In genomic region chr13:21784311-21784710, GRCm38 (mm10) we compare ENCODE assay signal across 8 mouse cellular contexts. TPM values are rescaled to one million over a fixed set of nuclear protein-coding genes. Genes with fewer than 3 reads are reported as not detected.
DNase-seq lines count a peak whose midpoint lies in the region; ATAC-seq and TF ChIP-seq lines count a peak whose summit lies in the region.

No protein-coding gene starts in this region.

- H3K79me2 ChIP-seq in CH12.LX (replicated peaks; ENCODE audit: control insufficient read depth, extremely low read depth, insufficient read depth, poor library complexity, severe bottlenecking) = no peaks in the 10 kb centered on the region

- peak overlapping the region; percentile 82 for H3K27ac ChIP-seq in heart, embryonic 11.5 days (ENCODE audit: low read depth, low read length)
- H3K27ac ChIP-seq in CH12.LX (ENCODE audit: insufficient read depth, low read depth) = peak overlapping the region; percentile 85; the same call in 1 of the 2 replicates
- H3K27ac ChIP-seq in embryonic facial prominence, embryonic 15.5 days (replicated peaks) = peak overlapping the region; percentile 86
- H3K27ac ChIP-seq in limb, embryonic 13.5 days = peak overlapping the region; percentile 87

- intact Hi-C loops in heart, postnatal 25 days (cut with DNase I) = no loop called here

- no peak for TF ChIP-seq EP300 in CH12.LX (IDR thresholded peaks at IDR 0.05; ENCODE audit: low read length)

- ATAC-seq in heart, embryonic 11.5 days (replicated peaks; ENCODE audit: insufficient number of reproducible peaks, low FRiP score, low TSS enrichment) = no peak
- ATAC-seq in embryonic facial prominence, embryonic 15.5 days (ENCODE audit: insufficient number of reproducible peaks, low FRiP score, low TSS enrichment, low read depth) = no peak
- no peak for ATAC-seq in limb, embryonic 13.5 days (ENCODE audit: low FRiP score, low read depth)

- no peak overlapping the region for H3K4me3 ChIP-seq in heart, embryonic 11.5 days (ENCODE audit: low read depth, low read length)
- no peak overlapping the region for H3K4me3 ChIP-seq in CH12.LX (replicated peaks in 1 of 3; ENCODE audit: low read depth in 2 of 3, low read length in 2 of 3, poor library complexity in 1 of 3)
- H3K4me3 ChIP-seq in embryonic facial prominence, embryonic 15.5 days (replicated peaks) = peak overlapping the region; percentile 44
- H3K4me3 ChIP-seq in limb, embryonic 13.5 days = peak overlapping the region; percentile 49

- 39% methylated on average over 6 of the region's 6 CpGs for WGBS in heart, embryonic 11.5 days (ENCODE audit: insufficient replicate concordance)
- 33% methylated on average over 6 of the region's 6 CpGs for WGBS in embryonic facial prominence, embryonic 15.5 days
- WGBS in limb, embryonic 13.5 days = 30% methylated on average over 6 of the region's 6 CpGs

- TF ChIP-seq RAD21 in CH12.LX (IDR thresholded peaks at IDR 0.05; ENCODE audit: low read depth, low read length) = no peak

- in situ Hi-C loops in CH12.LX (cut with MboI; ENCODE audit: low pct_ligation_motif_present, low pct_unique_long_range_greater_than_20kb, low sequenced_read_pairs) = no loop called here

- DNase-seq in heart, postnatal 25 days (ENCODE audit: low spot score) = no peak
- DNase-seq in CH12.LX (ENCODE audit: extremely low read depth) = peak; percentile 29
- no peak for DNase-seq in cerebellum, adult 11-12 months
- DNase-seq in cerebellum, adult 8-10 months = no peak
- DNase-seq in ovary, postnatal 14 days (ENCODE audit: low spot score) = no peak

- dilution Hi-C loops in CH12.LX (cut with MboI; ENCODE audit: extremely low pct_ligation_motif_present, extremely low pct_unique_long_range_greater_than_20kb, low sequenced_read_pairs) = no loop called here

- H3K4me1 ChIP-seq in heart, embryonic 11.5 days (ENCODE audit: control insufficient read depth, insufficient read depth, low read length) = peaks cover 13% of the 10 kb centered on the region; the same call in 1 of the 2 replicates
- H3K4me1 ChIP-seq in CH12.LX (ENCODE audit: control insufficient read depth in 1 of 2, insufficient read depth in 2 of 2) = peaks cover 0 to 33% of the 10 kb centered on the region in 2 experiments; a peak in 3 of 4 replicates
- peaks cover 46% of the 10 kb centered on the region for H3K4me1 ChIP-seq in embryonic facial prominence, embryonic 15.5 days
- H3K4me1 ChIP-seq in limb, embryonic 13.5 days = peaks cover 37% of the 10 kb centered on the region

- H3K9me3 ChIP-seq in heart, embryonic 11.5 days (replicated peaks; ENCODE audit: control insufficient read depth, low read length) = no peaks in the 10 kb centered on the region
- H3K9me3 ChIP-seq in CH12.LX (replicated peaks; ENCODE audit: low read length) = no peaks in the 10 kb centered on the region
- no peaks in the 10 kb centered on the region for H3K9me3 ChIP-seq in embryonic facial prominence, embryonic 15.5 days (replicated peaks)
- no peaks in the 10 kb centered on the region for H3K9me3 ChIP-seq in limb, embryonic 13.5 days

- peak overlapping the region; percentile 75 for H3K4me2 ChIP-seq in heart, embryonic 11.5 days
- peak overlapping the region; percentile 72 for H3K4me2 ChIP-seq in CH12.LX (ENCODE audit: insufficient read depth, low read depth, poor library complexity, severe bottlenecking)
- H3K4me2 ChIP-seq in embryonic facial prominence, embryonic 15.5 days (replicated peaks) = peak overlapping the region; percentile 65
- H3K4me2 ChIP-seq in limb, embryonic 13.5 days (replicated peaks) = peak overlapping the region; percentile 80

- no peak for TF ChIP-seq CTCF in CH12.LX (conservative IDR thresholded peaks at IDR 0.05 in 1 of 2, IDR thresholded peaks at IDR 0.05 in 1 of 2; ENCODE audit: low read depth in 2 of 2, low read length in 2 of 2)

- H3K36me3 ChIP-seq in heart, embryonic 11.5 days (ENCODE audit: control insufficient read depth, insufficient read depth, low read length) = no peaks in the 10 kb centered on the region
- H3K36me3 ChIP-seq in CH12.LX (replicated peaks in 1 of 2; ENCODE audit: control insufficient read depth in 1 of 2, insufficient read depth in 1 of 2, low read length in 1 of 2) = no peaks in the 10 kb centered on the region
- H3K36me3 ChIP-seq in embryonic facial prominence, embryonic 15.5 days = no peaks in the 10 kb centered on the region
- H3K36me3 ChIP-seq in limb, embryonic 13.5 days = no peaks in the 10 kb centered on the region

- peak overlapping the region; percentile 71 for H3K9ac ChIP-seq in heart, embryonic 11.5 days (ENCODE audit: low read depth, low read length)
- H3K9ac ChIP-seq in CH12.LX (ENCODE audit: insufficient read depth, low read depth) = peak overlapping the region; percentile 37
- no peak overlapping the region; the same call in 1 of the 2 replicates for H3K9ac ChIP-seq in embryonic facial prominence, embryonic 15.5 days
- peak overlapping the region; percentile 77 for H3K9ac ChIP-seq in limb, embryonic 13.5 days

- TF ChIP-seq POLR2A in CH12.LX (IDR thresholded peaks at IDR 0.05; ENCODE audit: low read depth, low read length) = no peak

- H3K27me3 ChIP-seq in heart, embryonic 11.5 days (ENCODE audit: control insufficient read depth, insufficient read depth, low read length) = no peaks in the 10 kb centered on the region
- no peaks in the 10 kb centered on the region for H3K27me3 ChIP-seq in CH12.LX (replicated peaks)
- H3K27me3 ChIP-seq in embryonic facial prominence, embryonic 15.5 days = no peaks in the 10 kb centered on the region
- H3K27me3 ChIP-seq in limb, embryonic 13.5 days = no peaks in the 10 kb centered on the region

TF ChIP-seq in CH12.LX, 34 proteins besides CTCF, POLR2A, EP300 and RAD21 (continues in another document):
- TF ChIP-seq JUND (conservative IDR thresholded peaks at IDR 0.05; ENCODE audit: low read depth, low read length) (no peak), ZKSCAN1 (IDR thresholded peaks at IDR 0.05; ENCODE audit: borderline replicate concordance, low read depth, low read length) (no peak), UBTF (IDR thresholded peaks at IDR 0.05; ENCODE audit: low read depth, low read length) (no peak), NRF1 (IDR thresholded peaks at IDR 0.05; ENCODE audit: low read depth, low read length) (no peak), ZC3H11A (IDR thresholded peaks at IDR 0.05; ENCODE audit: low read depth, low read length) (no peak), KAT2A (IDR thresholded peaks at IDR 0.05; ENCODE audit: insufficient replicate concordance, low read length) (no peak), MXI1 (IDR thresholded peaks at IDR 0.05; ENCODE audit: low read depth, low read length) (no peak), MEF2A (IDR thresholded peaks at IDR 0.05; ENCODE audit: borderline replicate concordance, low read depth, low read length) (no peak), JUN (IDR thresholded peaks at IDR 0.05; ENCODE audit: insufficient read depth, low read depth, low read length) (no peak), PAX5 (IDR thresholded peaks at IDR 0.05; ENCODE audit: low read length) (no peak), HCFC1 (IDR thresholded peaks at IDR 0.05; ENCODE audit: low read depth, low read length) (no peak), BHLHE40 (IDR thresholded peaks at IDR 0.05; ENCODE audit: low read depth, low read length) (no peak)

RNA-seq across cellular contexts. Expression of gene Hist1h3i, which starts 1.1 kb away (rescaled TPM):
- polyA plus RNA-seq in heart, embryonic 11.5 days (2014; fragmentation: Nextera tagmentation; extraction: Ambion mirVana) = 107 and 123 TPM in 2 replicates
- total RNA-seq in heart, postnatal 25 days (2021) = 10 to 100 TPM; 21.5 to 29.2 TPM
- total RNA-seq in CH12.LX (2012; rRNA removed) (797 and 828 TPM in 2 replicates), CH12.LX (2014; rRNA removed) (7.7 and 21.2 TPM in 2 replicates)
- polyA plus RNA-seq in CH12.LX (2012; ENCODE audit: insufficient read length, low read depth) = 2.0 and 14.3 TPM in 2 replicates
- polyA plus RNA-seq in embryonic facial prominence, embryonic 15.5 days (2015; fragmentation: Nextera tagmentation; extraction: Ambion mirVana) = 86.2 and 99.0 TPM in 2 replicates
- 133 and 146 TPM in 2 replicates for polyA plus RNA-seq in limb, embryonic 13.5 days (2015; fragmentation: Nextera tagmentation; extraction: Ambion mirVana)

RNA-seq across cellular contexts. Expression of gene Hist1h2an, which starts 2.7 kb away (rescaled TPM):
- polyA plus RNA-seq in heart, embryonic 11.5 days (2014; fragmentation: Nextera tagmentation; extraction: Ambion mirVana) = 3.3 and 6.2 TPM in 2 replicates
- under 1 TPM; 0.84 to 0.94 TPM for total RNA-seq in heart, postnatal 25 days (2021)
- total RNA-seq in CH12.LX (2012; rRNA removed) (792 and 1,025 TPM in 2 replicates), CH12.LX (2014; rRNA removed) (3.0 and 4.7 TPM in 2 replicates)
- 7.1 TPM in 1 of 2 replicates, not detected in the other for polyA plus RNA-seq in CH12.LX (2012; ENCODE audit: insufficient read length, low read depth)
- 2.5 and 10.7 TPM in 2 replicates for polyA plus RNA-seq in embryonic facial prominence, embryonic 15.5 days (2015; fragmentation: Nextera tagmentation; extraction: Ambion mirVana)
- polyA plus RNA-seq in limb, embryonic 13.5 days (2015; fragmentation: Nextera tagmentation; extraction: Ambion mirVana) = 6.8 and 17.0 TPM in 2 replicates

RNA-seq across cellular contexts. Expression of gene Hist1h2bp, which starts 3.0 kb away (rescaled TPM):
- polyA plus RNA-seq in heart, embryonic 11.5 days (2014; fragmentation: Nextera tagmentation; extraction: Ambion mirVana) = 1.5 TPM in 1 of 2 replicates, not detected in the other
- 1 to 10 TPM; 6.4 to 6.8 TPM for total RNA-seq in heart, postnatal 25 days (2021)
- total RNA-seq in CH12.LX (2012; rRNA removed) = 476 and 510 TPM in 2 replicates
- total RNA-seq in CH12.LX (2014; rRNA removed) = 2.7 and 3.6 TPM in 2 replicates
- 0.60 and 1.3 TPM in 2 replicates for polyA plus RNA-seq in CH12.LX (2012; ENCODE audit: insufficient read length, low read depth)
- polyA plus RNA-seq in embryonic facial prominence, embryonic 15.5 days (2015; fragmentation: Nextera tagmentation; extraction: Ambion mirVana) = 1.0 and 2.8 TPM in 2 replicates
- 3.3 TPM in 2 replicates for polyA plus RNA-seq in limb, embryonic 13.5 days (2015; fragmentation: Nextera tagmentation; extraction: Ambion mirVana)

RNA-seq across cellular contexts. Expression of gene Hist1h1b, which starts 3.9 kb away (rescaled TPM):
- polyA plus RNA-seq in heart, embryonic 11.5 days (2014; fragmentation: Nextera tagmentation; extraction: Ambion mirVana) = 5.9 and 10.8 TPM in 2 replicates
- total RNA-seq in heart, postnatal 25 days (2021) = 1 to 10 TPM; 8.0 to 9.9 TPM
- total RNA-seq in CH12.LX (2012; rRNA removed) = 1,032 and 1,397 TPM in 2 replicates
- total RNA-seq in CH12.LX (2014; rRNA removed) = 12.2 and 16.6 TPM in 2 replicates
- polyA plus RNA-seq in CH12.LX (2012; ENCODE audit: insufficient read length, low read depth) = 0.71 and 1.9 TPM in 2 replicates
- 16.8 and 19.6 TPM in 2 replicates for polyA plus RNA-seq in embryonic facial prominence, embryonic 15.5 days (2015; fragmentation: Nextera tagmentation; extraction: Ambion mirVana)
- polyA plus RNA-seq in limb, embryonic 13.5 days (2015; fragmentation: Nextera tagmentation; extraction: Ambion mirVana) = 25.1 TPM in 2 replicates

RNA-seq across cellular contexts. Expression of gene Hist1h2bq, which starts 25.7 kb away (rescaled TPM):
- polyA plus RNA-seq in heart, embryonic 11.5 days (2014; fragmentation: Nextera tagmentation; extraction: Ambion mirVana) = 9.4 and 11.6 TPM in 2 replicates
- 10 to 100 TPM; 35.4 to 36.4 TPM for total RNA-seq in heart, postnatal 25 days (2021)
- total RNA-seq in CH12.LX (2012; rRNA removed) (1,881 and 2,257 TPM in 2 replicates), CH12.LX (2014; rRNA removed) (17.1 and 32.4 TPM in 2 replicates)
- 4.1 and 4.3 TPM in 2 replicates for polyA plus RNA-seq in CH12.LX (2012; ENCODE audit: insufficient read length, low read depth)
- polyA plus RNA-seq in embryonic facial prominence, embryonic 15.5 days (2015; fragmentation: Nextera tagmentation; extraction: Ambion mirVana) = 12.0 and 14.0 TPM in 2 replicates
- polyA plus RNA-seq in limb, embryonic 13.5 days (2015; fragmentation: Nextera tagmentation; extraction: Ambion mirVana) = 33.2 and 35.5 TPM in 2 replicates

Comparison
In these comparisons a context has a peak if more than half of its experiments do, and no peak if none do; other contexts are left out.
1. H3K4me3 ChIP-seq: peak in embryonic facial prominence, embryonic 15.5 days (single experiment) and limb, embryonic 13.5 days (single experiment); none in heart, embryonic 11.5 days (single experiment) and CH12.LX (0 of 3).
2. Peak in every context shown above with its lines, with median percentiles within 50 percentile points of each other: H3K27ac ChIP-seq and H3K4me2 ChIP-seq.